ENCODE assay signal across 24 mouse cellular contexts in genomic region chr10:40772266-40772665, GRCm38 (mm10).
DNase-seq lines count a peak whose midpoint lies in the region; ATAC-seq and TF ChIP-seq lines count a peak whose summit lies in the region.
"Had no signal": no experiment of that assay in that cellular context is flagged by ENCODE, and none has a peak within 500 bp of the region (broad histone marks: within the 10 kb centered on the region; RNA-seq: fewer than 3 reads in every experiment).

No protein-coding gene starts in this region.

- H3K4me3 ChIP-seq in forebrain, embryonic 16.5 days (replicated peaks; ENCODE audit: low read length), result no peak overlapping the region
- H3K4me3 ChIP-seq in forebrain, postnatal 0 days (ENCODE audit: low read depth, low read length), result no peak overlapping the region
- H3K4me3 ChIP-seq in neural tube, embryonic 12.5 days, result no peak overlapping the region
- no peak overlapping the region for H3K4me3 ChIP-seq in hindbrain, postnatal 0 days (ENCODE audit: low read length)
- no peak overlapping the region for H3K4me3 ChIP-seq in neural tube, embryonic 14.5 days (ENCODE audit: low read depth, low read length)
- H3K4me3 ChIP-seq in liver, embryonic 11.5 days (ENCODE audit: low read depth, low read length), result no peak overlapping the region
- H3K4me3 ChIP-seq: embryonic facial prominence, embryonic 13.5 days; forebrain, embryonic 10.5 days; heart, embryonic 13.5 days; intestine, embryonic 15.5 days; limb, embryonic 13.5 days; liver, embryonic 12.5 days had no signal

- no peak overlapping the region for H3K4me2 ChIP-seq in forebrain, embryonic 16.5 days (ENCODE audit: low read length)
- no peak overlapping the region for H3K4me2 ChIP-seq in forebrain, postnatal 0 days (ENCODE audit: low read depth)
- H3K4me2 ChIP-seq in neural tube, embryonic 12.5 days (replicated peaks), result no peak overlapping the region
- H3K4me2 ChIP-seq in hindbrain, postnatal 0 days (ENCODE audit: low read depth, low read length), result no peak overlapping the region
- no peak overlapping the region for H3K4me2 ChIP-seq in neural tube, embryonic 14.5 days (ENCODE audit: low read depth, low read length)
- H3K4me2 ChIP-seq in liver, embryonic 11.5 days, result no peak overlapping the region
- H3K4me2 ChIP-seq: embryonic facial prominence, embryonic 13.5 days; heart, embryonic 13.5 days; intestine, embryonic 15.5 days; limb, embryonic 13.5 days; liver, embryonic 12.5 days had no signal

- no peak overlapping the region for H3K9ac ChIP-seq in forebrain, embryonic 16.5 days (replicated peaks; ENCODE audit: low read depth, low read length)
- no peak overlapping the region for H3K9ac ChIP-seq in forebrain, postnatal 0 days
- H3K9ac ChIP-seq in neural tube, embryonic 12.5 days, result no peak overlapping the region
- H3K9ac ChIP-seq in hindbrain, postnatal 0 days (replicated peaks; ENCODE audit: low read length), result no peak overlapping the region
- H3K9ac ChIP-seq in neural tube, embryonic 14.5 days (replicated peaks; ENCODE audit: low read depth, low read length), result no peak overlapping the region
- H3K9ac ChIP-seq in liver, embryonic 11.5 days (ENCODE audit: low read depth, low read length), result no peak overlapping the region
- H3K9ac ChIP-seq: embryonic facial prominence, embryonic 13.5 days; heart, embryonic 13.5 days; intestine, embryonic 15.5 days; limb, embryonic 13.5 days; liver, embryonic 12.5 days; liver, postnatal 0 days had no signal

- ATAC-seq in forebrain, embryonic 16.5 days, result peak; percentile 31; the same call in 1 of the 2 replicates
- no peak; the same call in 1 of the 2 replicates for ATAC-seq in forebrain, postnatal 0 days
- ATAC-seq in neural tube, embryonic 12.5 days (ENCODE audit: low FRiP score, low read depth), result peak; percentile 48
- ATAC-seq in hindbrain, postnatal 0 days, result 0 out of 2 replicates have a peak, but pooled peaks have one; percentile 24
- peak; percentile 89 for ATAC-seq in neural tube, embryonic 14.5 days (ENCODE audit: low read depth)
- no peak for ATAC-seq in liver, embryonic 11.5 days (replicated peaks; ENCODE audit: low FRiP score)
- ATAC-seq: intestine, embryonic 15.5 days; liver, embryonic 12.5 days; liver, postnatal 0 days had no signal

- WGBS in forebrain, embryonic 16.5 days, result 20% methylated on average over 4 of the region's 4 CpGs
- 18% methylated on average over 4 of the region's 4 CpGs for WGBS in forebrain, postnatal 0 days
- 54% methylated on average over 4 of the region's 4 CpGs for WGBS in neural tube, embryonic 12.5 days
- 30% methylated on average over 4 of the region's 4 CpGs for WGBS in hindbrain, postnatal 0 days
- 27% methylated on average over 4 of the region's 4 CpGs for WGBS in neural tube, embryonic 14.5 days
- WGBS in liver, embryonic 11.5 days, result 64% methylated on average over 4 of the region's 4 CpGs

- H3K4me1 ChIP-seq in forebrain, embryonic 16.5 days (replicated peaks; ENCODE audit: control insufficient read depth, insufficient read depth, low read length), result no peaks in the 10 kb centered on the region
- no peaks in the 10 kb centered on the region for H3K4me1 ChIP-seq in forebrain, postnatal 0 days (ENCODE audit: insufficient read depth)
- H3K4me1 ChIP-seq in neural tube, embryonic 12.5 days, result no peaks in the 10 kb centered on the region
- H3K4me1 ChIP-seq in hindbrain, postnatal 0 days (ENCODE audit: insufficient read depth, low read length), result no peaks in the 10 kb centered on the region
- H3K4me1 ChIP-seq in neural tube, embryonic 14.5 days (ENCODE audit: control insufficient read depth, insufficient read depth, low read length), result no peaks in the 10 kb centered on the region
- H3K4me1 ChIP-seq in liver, embryonic 11.5 days (replicated peaks; ENCODE audit: control insufficient read depth, insufficient read depth, low read length), result no peaks in the 10 kb centered on the region
- H3K4me1 ChIP-seq: embryonic facial prominence, embryonic 13.5 days; intestine, embryonic 15.5 days had no signal

- TF ChIP-seq CTCF in forebrain, postnatal 0 days (IDR thresholded peaks at IDR 0.05; ENCODE audit: low read depth), result no peak
- no peak for TF ChIP-seq CTCF in hindbrain, postnatal 0 days (IDR thresholded peaks at IDR 0.05; ENCODE audit: low read depth)

- no peaks in the 10 kb centered on the region for H3K27me3 ChIP-seq in forebrain, embryonic 16.5 days (replicated peaks; ENCODE audit: control insufficient read depth, insufficient read depth, low read length)
- H3K27me3 ChIP-seq in forebrain, postnatal 0 days (ENCODE audit: insufficient read depth, low read length), result no peaks in the 10 kb centered on the region
- no peaks in the 10 kb centered on the region for H3K27me3 ChIP-seq in neural tube, embryonic 12.5 days (replicated peaks)
- no peaks in the 10 kb centered on the region for H3K27me3 ChIP-seq in hindbrain, postnatal 0 days (ENCODE audit: insufficient read depth, low read length)
- no peaks in the 10 kb centered on the region for H3K27me3 ChIP-seq in neural tube, embryonic 14.5 days (ENCODE audit: control insufficient read depth, insufficient read depth, low read length)
- no peaks in the 10 kb centered on the region for H3K27me3 ChIP-seq in liver, embryonic 11.5 days (replicated peaks; ENCODE audit: control insufficient read depth, insufficient read depth, low read length)
- H3K27me3 ChIP-seq: embryonic facial prominence, embryonic 13.5 days; heart, embryonic 13.5 days; intestine, embryonic 15.5 days; limb, embryonic 13.5 days; liver, embryonic 12.5 days had no signal

- H3K27ac ChIP-seq in forebrain, embryonic 16.5 days (ENCODE audit: low read length), result no peak overlapping the region
- no peak overlapping the region for H3K27ac ChIP-seq in forebrain, postnatal 0 days (ENCODE audit: low read depth, low read length)
- no peak overlapping the region for H3K27ac ChIP-seq in neural tube, embryonic 12.5 days
- H3K27ac ChIP-seq in hindbrain, postnatal 0 days, result no peak overlapping the region
- no peak overlapping the region for H3K27ac ChIP-seq in neural tube, embryonic 14.5 days (ENCODE audit: low read depth, low read length)
- H3K27ac ChIP-seq in liver, embryonic 11.5 days (ENCODE audit: low read depth, low read length), result no peak overlapping the region
- H3K27ac ChIP-seq: embryonic facial prominence, embryonic 13.5 days; forebrain, embryonic 10.5 days; heart, embryonic 13.5 days; intestine, embryonic 15.5 days; kidney, postnatal 0 days; limb, embryonic 13.5 days; liver, embryonic 12.5 days; macrophage had no signal

- no peaks in the 10 kb centered on the region for H3K36me3 ChIP-seq in forebrain, embryonic 16.5 days (ENCODE audit: control insufficient read depth, insufficient read depth)
- no peaks in the 10 kb centered on the region for H3K36me3 ChIP-seq in forebrain, postnatal 0 days (ENCODE audit: insufficient read depth)
- H3K36me3 ChIP-seq in neural tube, embryonic 12.5 days, result no peaks in the 10 kb centered on the region
- no peaks in the 10 kb centered on the region for H3K36me3 ChIP-seq in hindbrain, postnatal 0 days (ENCODE audit: insufficient read depth, low read length)
- no peaks in the 10 kb centered on the region for H3K36me3 ChIP-seq in neural tube, embryonic 14.5 days (ENCODE audit: control insufficient read depth, insufficient read depth, low read length)
- no peaks in the 10 kb centered on the region for H3K36me3 ChIP-seq in liver, embryonic 11.5 days (ENCODE audit: control insufficient read depth, insufficient read depth, low read length)
- H3K36me3 ChIP-seq: embryonic facial prominence, embryonic 13.5 days; forebrain, embryonic 10.5 days; heart, embryonic 13.5 days; intestine, embryonic 15.5 days; limb, embryonic 13.5 days; liver, embryonic 12.5 days had no signal

- no peak for DNase-seq in forebrain, postnatal 0 days
- no peak for DNase-seq in neural tube, embryonic 10.5 days (ENCODE audit: extremely low spot score, low spot score)
- DNase-seq in hindbrain, postnatal 0 days (ENCODE audit: low spot score), result no peak
- DNase-seq in right cerebral cortex, adult 18-20 months, result no peak
- DNase-seq in liver, embryonic 11.5 days (ENCODE audit: low spot score), result no peak
- DNase-seq: adrenal gland, postnatal 14 days; cerebellum, adult 11-12 months; cerebellum, adult 9-11 months; heart, postnatal 10 days; kidney, adult 8-10 months; kidney, postnatal 4 days; liver, postnatal 0 days; thymus, postnatal 4 days had no signal

- no peaks in the 10 kb centered on the region for H3K9me3 ChIP-seq in forebrain, embryonic 16.5 days (ENCODE audit: control insufficient read depth, low read length)
- no peaks in the 10 kb centered on the region for H3K9me3 ChIP-seq in forebrain, postnatal 0 days (ENCODE audit: low read length)
- no peaks in the 10 kb centered on the region for H3K9me3 ChIP-seq in neural tube, embryonic 12.5 days
- no peaks in the 10 kb centered on the region for H3K9me3 ChIP-seq in hindbrain, postnatal 0 days (ENCODE audit: low read length)
- H3K9me3 ChIP-seq in neural tube, embryonic 14.5 days (ENCODE audit: control insufficient read depth, low read length), result no peaks in the 10 kb centered on the region
- H3K9me3 ChIP-seq in liver, embryonic 11.5 days (ENCODE audit: control insufficient read depth, low read length), result no peaks in the 10 kb centered on the region
- H3K9me3 ChIP-seq: embryonic facial prominence, embryonic 13.5 days; forebrain, embryonic 10.5 days; heart, embryonic 13.5 days; intestine, embryonic 15.5 days; limb, embryonic 13.5 days; liver, embryonic 12.5 days had no signal

Comparison
In these comparisons a context has a peak if more than half of its experiments do, and no peak if none do; other contexts are left out.
1. ATAC-seq: peak in forebrain, embryonic 16.5 days (single experiment), neural tube, embryonic 12.5 days (single experiment), hindbrain, postnatal 0 days (single experiment) and neural tube, embryonic 14.5 days (single experiment); none in forebrain, postnatal 0 days (single experiment) and liver, embryonic 11.5 days (single experiment).